Mouse (Mus musculus) spleen, adult 2 months (tissue): ENCODE measurements at regions not wholly inside any gene's neighbourhood (a gene's known extent, or its start where the extent isn't known, plus 50 kb on each side); places are given as distances from the start of the nearest gene placed in this dataset.

Experiments used
- CTCF ChIP-seq: fragments of 200-500 bp; IDR thresholded peaks from 2 replicates; pipeline ENCODE4 v1.5.1; 2011; ENCODE audit warnings: mild to moderate bottlenecking, inconsistent platforms; ENCODE audit not compliant: insufficient read depth, insufficient read length, insufficient replicate concordance; ENCODE audit errors: extremely low read depth
- POLR2A ChIP-seq: fragments of 200-500 bp; IDR thresholded peaks from 2 replicates; pipeline ENCODE4 v1.6.1; 2011; ENCODE audit warnings: low read depth, low read length, inconsistent platforms

- TF ChIP-seq CTCF (no peak), POLR2A (no peak)
Observed at GRCm38 (mm10) chr5:16947430-16947829, 155.8 kb downstream of the Gm28710 start.
